Mouse (Mus musculus) liver, embryonic 15.5 days (tissue): ENCODE data around the gene Ghsr. TPM values are rescaled to one million over a fixed set of nuclear protein-coding genes. Genes with fewer than 3 reads are reported as not detected.
"Not testable (repeated sequence)": the region's sequence is repeated elsewhere in the genome, so short reads cannot be mapped to it uniquely, and the experiment has no call there.

ENCODE experiments used
- ATAC-seq: fragments of 200-750 bp; cut with Nextera tagmentation; 2 replicates; pipeline ENCODE4 v1.8.0; 2017; ENCODE audit warnings: moderate number of reproducible peaks, mild to moderate bottlenecking, moderate library complexity; ENCODE audit not compliant: insufficient read depth
- H3K27ac ChIP-seq: fragments of 300-500 bp; sonication (generic); replicated peaks from 2 replicates; pipeline ENCODE4 v1.5.1; 2015; ENCODE audit warnings: mild to moderate bottlenecking, inconsistent platforms
- H3K27me3 ChIP-seq: fragments of 300-500 bp; sonication (generic); 2 replicates; pipeline ENCODE4 v1.6.1; 2015; ENCODE audit warnings: mild to moderate bottlenecking, inconsistent platforms
- H3K36me3 ChIP-seq: fragments of 300-500 bp; sonication (generic); replicated peaks from 2 replicates; pipeline ENCODE4 v1.6.1; 2015; ENCODE audit warnings: moderate library complexity, mild to moderate bottlenecking, inconsistent platforms
- H3K4me1 ChIP-seq: fragments of 300-500 bp; sonication (generic); replicated peaks from 2 replicates; pipeline ENCODE4 v1.6.1; 2015; ENCODE audit warnings: inconsistent platforms
- H3K4me2 ChIP-seq: fragments of 300-500 bp; sonication (generic); 2 replicates; pipeline ENCODE4 v1.6.1; 2015; ENCODE audit warnings: moderate library complexity, mild to moderate bottlenecking, inconsistent platforms
- H3K4me3 ChIP-seq: fragments of 300-500 bp; sonication (generic); replicated peaks from 2 replicates; pipeline ENCODE4 v1.5.1; 2015; ENCODE audit warnings: mild to moderate bottlenecking, inconsistent platforms
- H3K9ac ChIP-seq: fragments of 300-500 bp; sonication (generic); 2 replicates; pipeline ENCODE4 v1.6.1; 2015; ENCODE audit warnings: moderate library complexity, mild to moderate bottlenecking, inconsistent platforms
- H3K9me3 ChIP-seq: fragments of 300-500 bp; sonication (generic); replicated peaks from 2 replicates; pipeline ENCODE4 v1.6.1; 2016; ENCODE audit warnings: inconsistent platforms
- whole genome bisulfite sequencing: fragments of 180-500 bp; shearing (Covaris S2); methylation state at CpG from one replicate; pipeline ENCODE4 v1.1.7; 2015; ENCODE audit warnings: mixed read lengths; ENCODE audit not compliant: insufficient replicate concordance; 5-methylcytosine and 5-hydroxymethylcytosine counted together
- polyA plus RNA-seq: library from polyadenylated mRNA; unstranded; fragments of >200 nt; fragmentation: Nextera tagmentation; extraction: Ambion mirVana; gene quantifications from 2 replicates; pipeline ENCODE4 v1.2.1, GENCODE M21; 2015

The Ghsr gene
- polyA plus RNA-seq, 1 experiment from 2014 or later: not detected

DNA sequence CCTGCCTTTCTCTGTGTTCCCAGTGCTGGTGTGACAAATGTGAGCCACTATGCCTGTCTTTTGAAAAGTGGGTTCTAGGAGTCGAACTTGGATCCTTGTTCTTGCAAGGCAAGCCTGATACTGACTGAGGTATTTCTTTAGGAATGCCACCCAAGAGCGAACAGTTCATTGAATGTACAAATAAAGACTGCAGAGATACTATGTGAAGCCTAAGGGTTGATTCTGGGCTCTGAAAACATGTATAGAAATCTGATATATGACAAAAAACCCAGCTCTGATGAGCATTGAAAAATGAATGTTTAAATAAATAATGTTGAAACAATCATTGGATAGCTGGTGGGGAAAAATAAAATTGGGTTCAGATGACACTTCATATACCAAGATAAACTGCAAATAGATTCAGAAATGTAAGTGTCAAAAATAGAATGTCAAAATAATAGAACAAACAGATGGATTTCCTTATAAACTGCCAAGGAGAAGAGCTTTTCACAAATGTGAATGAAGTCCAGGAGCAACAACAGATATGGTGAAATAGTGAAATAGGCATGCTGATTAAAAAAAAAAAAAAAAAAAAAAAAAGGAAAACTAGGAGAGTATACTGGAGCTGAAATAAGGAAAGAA lies 11.9 kb upstream of the Ghsr start:
- no peak for ATAC-seq
- no peak overlapping the region for H3K4me3 ChIP-seq
- H3K27ac ChIP-seq: no peak overlapping the region
- H3K4me1 ChIP-seq: no peaks in the 10 kb centered on the region
- no peaks in the 10 kb centered on the region for H3K27me3 ChIP-seq
- no peak overlapping the region for H3K9ac ChIP-seq
- 48% methylated on average over 2 of the region's 2 CpGs for WGBS
- H3K36me3 ChIP-seq: no peaks in the 10 kb centered on the region
- no peaks in the 10 kb centered on the region for H3K9me3 ChIP-seq
- H3K4me2 ChIP-seq: no peak overlapping the region

DNA sequence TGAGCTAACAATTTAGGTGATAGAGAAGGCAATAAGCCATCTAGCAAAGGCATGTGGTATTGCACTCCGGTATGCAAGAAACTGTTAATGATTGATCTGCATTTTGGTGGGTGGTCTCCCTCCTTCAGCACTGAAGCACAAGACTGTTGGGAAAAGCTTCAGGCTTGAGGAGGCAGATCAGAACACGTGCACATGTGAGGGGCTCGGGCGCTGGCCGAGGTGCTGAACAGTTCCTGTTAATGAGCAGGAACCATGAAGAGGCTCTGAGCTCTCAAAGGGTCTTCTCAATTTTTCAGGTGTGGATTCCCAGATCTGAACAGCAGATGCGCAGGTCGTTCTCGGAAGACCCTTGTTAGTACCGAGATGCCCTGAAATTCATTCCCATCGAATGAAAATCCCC lies 1.0 kb upstream of the Ghsr start:
- ATAC-seq: no peak
- 5% methylated on average over 10 of the region's 10 CpGs for WGBS
- no peak overlapping the region for H3K9ac ChIP-seq
- H3K9me3 ChIP-seq: no peaks in the 10 kb centered on the region
- no peak overlapping the region for H3K4me2 ChIP-seq
- no peaks in the 10 kb centered on the region for H3K36me3 ChIP-seq
- no peak overlapping the region for H3K4me3 ChIP-seq
- no peak overlapping the region for H3K27ac ChIP-seq
- H3K4me1 ChIP-seq: no peaks in the 10 kb centered on the region
- peaks cover 53% of the 10 kb centered on the region for H3K27me3 ChIP-seq

DNA sequence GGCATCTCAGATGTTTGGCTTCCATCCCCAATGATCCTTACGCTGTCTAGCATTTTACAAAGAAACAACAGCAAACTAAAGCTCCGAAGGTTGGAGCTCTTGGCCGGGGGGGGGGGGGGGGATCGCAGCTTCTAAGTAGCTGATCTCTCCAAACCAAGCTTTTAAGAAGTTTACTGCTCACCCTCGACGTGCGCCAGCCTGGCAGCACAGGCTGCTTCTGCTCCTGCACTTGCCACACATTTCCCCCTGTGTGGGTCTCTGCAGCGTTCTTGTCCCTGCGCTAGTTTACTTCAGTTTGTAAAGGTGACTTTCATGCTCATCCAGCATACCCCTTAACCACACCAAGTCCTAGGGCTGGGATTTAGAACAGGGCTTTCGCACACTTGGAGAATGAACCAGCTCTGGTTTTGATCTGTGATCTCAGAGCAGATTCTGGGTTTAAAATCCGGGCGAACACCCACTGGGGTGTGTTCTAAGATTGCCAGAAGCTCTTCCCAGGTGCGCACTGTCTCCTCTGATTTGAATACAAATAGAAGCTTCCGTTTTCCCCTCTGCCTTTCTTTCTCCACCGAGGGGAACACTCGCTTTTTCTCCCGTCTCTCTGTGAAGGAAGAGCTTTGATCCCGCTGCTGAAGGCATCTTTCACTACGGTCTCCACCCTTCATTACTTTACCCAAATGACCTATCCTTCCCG lies 422 bp upstream of the Ghsr start:
- Histone ChIP-seq H3K9me3 (no peaks in the 10 kb centered on the region), H3K27ac (no peak overlapping the region), H3K4me3 (no peak overlapping the region), H3K27me3 (peaks cover 53% of the 10 kb centered on the region), H3K36me3 (no peaks in the 10 kb centered on the region), H3K4me2 (no peak overlapping the region), H3K4me1 (no peaks in the 10 kb centered on the region), H3K9ac (no peak overlapping the region)
- ATAC-seq: no peak
- WGBS: 4% methylated on average over 20 of the region's 20 CpGs

DNA sequence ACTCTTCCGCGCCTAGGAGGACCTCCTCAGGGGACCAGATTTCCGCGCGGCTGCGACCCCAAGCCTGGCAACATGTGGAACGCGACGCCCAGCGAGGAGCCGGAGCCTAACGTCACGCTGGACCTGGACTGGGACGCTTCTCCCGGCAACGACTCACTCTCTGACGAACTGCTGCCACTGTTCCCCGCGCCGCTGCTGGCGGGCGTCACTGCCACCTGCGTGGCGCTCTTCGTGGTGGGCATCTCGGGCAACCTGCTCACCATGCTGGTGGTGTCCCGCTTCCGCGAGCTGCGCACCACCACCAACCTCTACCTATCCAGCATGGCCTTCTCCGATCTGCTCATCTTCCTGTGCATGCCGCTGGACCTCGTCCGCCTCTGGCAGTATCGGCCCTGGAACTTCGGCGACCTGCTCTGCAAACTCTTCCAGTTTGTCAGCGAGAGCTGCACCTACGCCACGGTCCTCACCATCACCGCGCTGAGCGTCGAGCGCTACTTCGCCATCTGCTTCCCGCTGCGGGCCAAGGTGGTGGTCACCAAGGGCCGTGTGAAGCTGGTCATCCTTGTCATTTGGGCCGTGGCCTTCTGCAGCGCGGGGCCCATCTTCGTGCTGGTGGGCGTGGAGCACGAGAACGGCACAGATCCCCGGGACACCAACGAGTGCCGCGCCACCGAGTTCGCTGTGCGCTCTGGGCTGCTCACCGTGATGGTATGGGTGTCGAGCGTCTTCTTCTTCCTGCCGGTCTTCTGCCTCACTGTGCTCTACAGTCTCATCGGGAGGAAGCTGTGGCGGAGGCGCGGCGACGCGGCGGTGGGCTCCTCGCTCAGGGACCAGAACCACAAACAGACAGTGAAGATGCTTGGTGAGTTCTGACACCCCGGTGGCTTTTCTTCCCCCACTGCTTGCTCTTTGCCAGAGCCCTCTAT lies 837 bp downstream of the Ghsr start:
- Histone ChIP-seq H3K4me2 (no peak overlapping the region), H3K27me3 (peaks cover 53% of the 10 kb centered on the region), H3K36me3 (no peaks in the 10 kb centered on the region), H3K9me3 (no peaks in the 10 kb centered on the region), H3K9ac (no peak overlapping the region), H3K4me3 (no peak overlapping the region), H3K27ac (no peak overlapping the region), H3K4me1 (no peaks in the 10 kb centered on the region)
- 3% methylated on average over 77 of the region's 77 CpGs for WGBS
- ATAC-seq: no peak

DNA sequence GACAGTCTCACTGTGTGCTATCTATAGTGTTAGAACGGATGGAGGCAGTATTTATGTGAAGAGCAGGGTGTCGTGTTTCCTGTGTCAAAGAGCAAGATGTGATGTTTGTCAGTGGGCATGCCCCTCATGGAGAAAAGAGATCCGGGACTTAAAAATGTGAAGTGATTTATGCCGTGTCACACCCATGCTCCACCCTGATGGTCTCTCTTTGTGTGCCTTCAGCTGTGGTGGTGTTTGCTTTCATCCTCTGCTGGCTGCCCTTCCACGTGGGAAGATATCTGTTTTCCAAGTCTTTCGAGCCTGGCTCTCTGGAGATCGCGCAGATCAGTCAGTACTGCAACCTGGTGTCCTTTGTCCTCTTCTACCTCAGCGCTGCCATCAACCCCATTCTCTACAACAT lies 3.2 kb downstream of the Ghsr start:
- Histone ChIP-seq H3K4me1 (no peaks in the 10 kb centered on the region), H3K4me3 (no peak overlapping the region), H3K9me3 (no peaks in the 10 kb centered on the region), H3K36me3 (no peaks in the 10 kb centered on the region), H3K27me3 (peaks cover 53% of the 10 kb centered on the region), H3K27ac (no peak overlapping the region), H3K4me2 (no peak overlapping the region), H3K9ac (no peak overlapping the region)
- no peak for ATAC-seq
- WGBS: 46% methylated on average over 9 of the region's 9 CpGs

DNA sequence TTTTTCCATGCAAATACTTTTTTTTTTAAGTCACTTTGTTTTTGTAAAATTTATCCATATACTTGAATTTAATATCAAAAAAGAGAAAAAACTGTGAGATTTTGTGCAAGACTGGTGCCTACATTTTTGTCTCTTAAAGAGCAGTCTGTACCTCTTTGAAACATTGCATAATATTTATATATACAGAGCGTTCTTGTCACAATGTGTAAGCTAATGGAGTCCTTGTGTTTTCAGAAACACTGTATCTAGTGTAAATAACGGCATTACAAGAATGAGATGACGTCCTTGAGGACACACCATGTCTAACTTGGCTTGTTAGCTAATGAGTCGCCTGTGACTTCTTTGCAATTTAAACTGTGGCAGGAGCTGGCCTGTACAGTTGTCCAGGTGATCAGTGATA lies 6.8 kb downstream of the Ghsr start:
- WGBS: 37% methylated on average over 4 of the region's 4 CpGs
- Histone ChIP-seq H3K36me3 (no peaks in the 10 kb centered on the region), H3K4me3 (no peak overlapping the region), H3K9ac (no peak overlapping the region), H3K27ac (no peak overlapping the region), H3K4me2 (no peak overlapping the region), H3K9me3 (no peaks in the 10 kb centered on the region), H3K27me3 (peaks cover 18% of the 10 kb centered on the region), H3K4me1 (no peaks in the 10 kb centered on the region)
- ATAC-seq: no peak

DNA sequence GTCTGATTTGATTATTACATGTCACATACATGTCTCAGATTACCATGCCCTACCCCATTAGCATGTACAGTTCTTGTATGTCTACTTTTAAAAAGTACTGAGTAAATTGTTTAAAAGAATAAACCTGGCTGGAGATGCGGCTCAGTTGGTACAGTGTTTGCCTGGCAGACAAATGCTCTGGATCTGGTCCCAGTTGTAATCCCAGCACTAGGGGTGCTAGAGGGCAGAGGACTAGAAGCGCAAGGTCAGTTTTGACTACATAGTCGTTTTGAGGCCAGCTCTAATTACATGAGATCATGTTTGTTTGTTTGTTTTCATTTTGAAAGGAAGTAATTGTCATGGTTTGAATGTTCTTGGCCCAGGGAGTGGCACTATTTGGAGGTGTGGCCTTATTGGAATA lies 13.7 kb downstream of the Ghsr start:
- Histone ChIP-seq H3K27me3 (no peaks in the 10 kb centered on the region; the same call in 1 of the 2 replicates), H3K4me2 (no peak overlapping the region), H3K9ac (no peak overlapping the region), H3K27ac (no peak overlapping the region), H3K36me3 (no peaks in the 10 kb centered on the region), H3K4me1 (no peaks in the 10 kb centered on the region), H3K4me3 (no peak overlapping the region), H3K9me3 (no peaks in the 10 kb centered on the region)
- ATAC-seq: no peak
- 60% methylated on average over 3 of the region's 3 CpGs for WGBS

- H3K9ac ChIP-seq: no peak overlapping the region
- H3K4me1 ChIP-seq: no peaks in the 10 kb centered on the region
- 62% methylated on average over 1 of the region's 1 CpGs for WGBS
- no peak overlapping the region for H3K4me3 ChIP-seq
- no peaks in the 10 kb centered on the region for H3K9me3 ChIP-seq
- H3K27me3 ChIP-seq: no peaks in the 10 kb centered on the region
- no peak for ATAC-seq
- no peaks in the 10 kb centered on the region for H3K36me3 ChIP-seq
- H3K27ac ChIP-seq: no peak overlapping the region
- H3K4me2 ChIP-seq: no peak overlapping the region
These were observed 18.8 kb downstream of the Ghsr start for GRCm38 (mm10) chr3:27389923-27390322.

- H3K27ac ChIP-seq, H3K4me3 ChIP-seq, H3K9ac ChIP-seq, H3K4me2 ChIP-seq, H3K9me3 ChIP-seq, H3K36me3 ChIP-seq, ATAC-seq, H3K4me1 ChIP-seq, H3K27me3 ChIP-seq: not testable (repeated sequence)
- 75% methylated on average over 3 of the region's 3 CpGs for WGBS
These were observed 29.8 kb downstream of the Ghsr start for GRCm38 (mm10) chr3:27400996-27401395.

DNA sequence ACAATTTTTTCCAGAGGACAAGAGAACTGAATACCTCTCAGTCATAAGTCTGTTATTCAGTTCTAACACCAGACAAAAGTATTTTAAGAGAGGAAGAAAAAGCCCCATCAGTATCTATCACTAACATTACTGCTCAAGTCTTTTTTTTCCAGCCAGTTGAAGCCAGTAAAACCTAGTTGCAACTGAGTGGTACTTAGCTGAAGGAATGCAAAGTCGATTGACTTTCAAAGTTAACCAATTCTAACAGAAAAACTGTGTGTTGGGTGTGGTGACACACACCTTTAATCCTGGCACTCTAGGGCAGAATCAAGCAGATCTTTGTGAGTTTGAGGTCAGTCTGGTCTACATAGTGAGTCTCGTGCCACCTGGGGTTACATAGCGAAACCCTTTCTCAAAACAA lies 35.3 kb downstream of the Ghsr start:
- no peak overlapping the region for H3K9ac ChIP-seq
- H3K4me2 ChIP-seq: no peak overlapping the region
- no peaks in the 10 kb centered on the region for H3K36me3 ChIP-seq
- 58% methylated on average over 3 of the region's 3 CpGs for WGBS
- H3K27me3 ChIP-seq: no peaks in the 10 kb centered on the region
- no peak overlapping the region for H3K4me3 ChIP-seq
- ATAC-seq: no peak
- no peak overlapping the region for H3K27ac ChIP-seq
- no peaks in the 10 kb centered on the region for H3K4me1 ChIP-seq
- no peaks in the 10 kb centered on the region for H3K9me3 ChIP-seq

DNA sequence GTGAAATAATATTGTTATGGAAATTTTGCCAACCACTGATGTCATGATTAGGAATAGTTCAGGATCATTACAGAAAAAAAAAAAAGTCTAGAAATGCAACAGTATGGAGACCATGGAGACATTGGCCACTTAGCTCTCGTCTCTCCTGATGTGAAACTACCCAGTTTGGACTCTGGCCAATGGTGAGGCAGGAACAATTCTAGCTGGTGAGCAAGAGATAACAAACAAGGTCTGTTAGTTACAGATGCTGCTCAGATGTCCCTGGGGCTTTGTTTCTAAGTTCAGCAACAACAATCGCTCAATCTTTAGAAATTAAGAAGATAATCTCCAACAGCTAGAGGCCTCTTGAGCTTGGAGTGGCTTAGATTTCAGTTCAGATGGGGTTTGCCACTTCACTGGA lies 37.4 kb downstream of the Ghsr start:
- Histone ChIP-seq H3K4me2 (no peak overlapping the region), H3K4me1 (no peaks in the 10 kb centered on the region), H3K27me3 (no peaks in the 10 kb centered on the region), H3K27ac (no peak overlapping the region), H3K4me3 (no peak overlapping the region), H3K9ac (no peak overlapping the region), H3K36me3 (no peaks in the 10 kb centered on the region), H3K9me3 (no peaks in the 10 kb centered on the region)
- 44% methylated on average over 2 of the region's 2 CpGs for WGBS
- no peak for ATAC-seq
